Mouse (Mus musculus): Measurements from ENCODE around the gene Gm20521. TPM values are rescaled to one million over a fixed set of nuclear protein-coding genes. Genes with fewer than 3 reads are reported as not detected.

The Gm20521 gene
- total and polyA plus RNA-seq, 2 experiments from 2014 or later, result 0.30 to 3.1 TPM

DNA sequence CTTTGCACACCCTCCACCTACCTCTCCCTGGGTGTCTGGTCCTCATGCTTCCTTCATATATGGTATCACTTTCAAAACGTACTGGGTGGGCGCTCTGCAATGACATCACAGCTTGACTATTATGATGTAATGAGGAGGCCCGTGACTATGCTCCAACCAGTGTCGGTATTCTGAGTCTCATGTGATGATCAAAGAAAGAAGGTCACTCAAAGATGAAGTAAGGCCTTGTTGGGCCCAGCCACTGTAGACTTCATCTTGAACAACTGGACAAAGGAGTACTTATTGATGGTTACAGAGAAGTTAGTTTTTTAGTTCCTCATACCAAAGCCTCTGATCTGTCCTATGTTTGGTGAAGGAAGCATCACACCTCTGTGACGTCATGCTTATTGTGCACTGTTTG lies 12.4 kb upstream of the Gm20521 start, which contains the start of gene Homez:
Gene Homez (minus strand): TSS at position 101 of the 400 bp plus-strand sequence.
- H3K4me2 ChIP-seq (ENCODE audit: low read depth), result no peak within 1 kb of the TSS
- no peak within 1 kb of the TSS for H3K4me3 ChIP-seq (ENCODE audit: low read depth, low read length)
- no peak within 1 kb of the TSS for H3K9ac ChIP-seq
- H3K36me3 ChIP-seq (ENCODE audit: insufficient read depth), result peaks cover 3% of the 10 kb centered on the region; the same call in 1 of the 2 replicates
- 91% methylated on average over 5 of the region's 5 CpGs for WGBS
- peaks cover 3% of the 10 kb centered on the region; the same call in 1 of the 2 replicates for H3K4me1 ChIP-seq (ENCODE audit: insufficient read depth)
- TF ChIP-seq CTCF (IDR thresholded peaks at IDR 0.05; ENCODE audit: low read depth), result no peak
- no peaks in the 10 kb centered on the region for H3K27me3 ChIP-seq (ENCODE audit: insufficient read depth, low read length)
- H3K9me3 ChIP-seq (ENCODE audit: low read length), result no peaks in the 10 kb centered on the region
- ATAC-seq (no peak), DNase-seq (no peak)
- H3K27ac ChIP-seq (ENCODE audit: low read depth, low read length), result no peak within 1 kb of the TSS

DNA sequence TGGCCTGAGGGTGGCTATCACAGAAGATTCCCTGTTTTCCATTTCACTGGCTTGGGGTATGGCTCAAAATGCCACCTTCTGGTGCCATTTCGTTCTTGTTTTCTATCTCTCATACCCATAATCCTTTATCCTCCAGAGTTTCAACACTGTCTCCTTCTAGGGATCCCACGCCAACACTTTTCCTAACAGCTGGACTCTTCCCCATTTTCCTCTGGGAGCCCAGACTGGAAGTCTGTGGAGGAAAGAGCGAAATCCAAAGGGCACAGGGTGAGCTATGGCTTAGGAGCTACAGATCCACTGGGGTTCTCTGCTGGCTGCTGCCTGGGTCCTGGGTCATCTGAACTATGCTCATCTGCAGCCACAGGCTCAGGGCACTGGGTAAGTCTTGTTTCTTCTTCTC lies 9.1 kb upstream of the Gm20521 start:
- Histone ChIP-seq H3K4me2 (ENCODE audit: low read depth) (no peak overlapping the region), H3K4me1 (ENCODE audit: insufficient read depth) (peaks cover 4% of the 10 kb centered on the region; the same call in 1 of the 2 replicates), H3K27ac (ENCODE audit: low read depth, low read length) (no peak overlapping the region), H3K4me3 (ENCODE audit: low read depth, low read length) (no peak overlapping the region), H3K36me3 (ENCODE audit: insufficient read depth) (peaks cover 3% of the 10 kb centered on the region; the same call in 1 of the 2 replicates), H3K27me3 (ENCODE audit: insufficient read depth, low read length) (no peaks in the 10 kb centered on the region), H3K9ac (no peak overlapping the region), H3K9me3 (ENCODE audit: low read length) (no peaks in the 10 kb centered on the region)
- WGBS, result 93% methylated on average over 3 of the region's 3 CpGs
- ATAC-seq (no peak), DNase-seq (no peak)
- TF ChIP-seq CTCF (IDR thresholded peaks at IDR 0.05; ENCODE audit: low read depth), result no peak

DNA sequence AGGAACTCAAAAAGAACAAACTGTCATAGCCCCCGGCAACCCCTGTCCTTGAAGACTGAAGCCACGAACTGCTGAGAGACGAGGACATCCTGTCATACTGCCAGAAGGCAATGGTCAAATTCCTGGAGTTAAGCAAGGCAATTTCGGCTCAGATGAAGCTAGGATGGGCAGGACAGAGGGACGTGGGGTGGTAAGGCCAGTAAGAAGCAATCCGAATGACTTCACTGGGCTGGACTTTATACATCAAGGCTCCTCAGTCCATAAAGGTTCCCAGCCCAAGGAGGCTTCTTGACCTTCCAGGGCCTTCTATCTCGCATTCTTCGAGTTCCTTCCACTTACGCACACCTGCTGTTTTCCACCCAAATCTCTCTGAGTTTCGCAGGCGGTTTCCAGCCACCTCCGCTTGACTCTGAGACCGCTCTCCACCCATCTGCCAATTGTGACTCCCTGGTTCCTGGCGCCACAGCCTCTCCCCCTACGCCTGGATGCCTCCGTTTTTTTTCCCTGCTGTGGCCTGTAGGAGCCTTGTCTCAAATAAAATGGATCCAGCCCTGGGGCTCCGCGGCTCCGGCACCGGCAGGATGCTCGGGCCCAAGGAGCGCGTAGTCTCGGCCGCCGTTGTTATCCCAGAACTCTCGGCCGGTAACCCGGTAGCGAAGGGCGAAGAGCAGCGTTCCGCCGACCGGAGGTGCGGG lies 7.2 kb upstream of the Gm20521 start:
- DNase-seq, result peak; percentile 76
- Histone ChIP-seq H3K4me3 (ENCODE audit: low read depth, low read length) (peak overlapping the region; percentile 58), H3K9ac (peak overlapping the region; percentile 93), H3K27me3 (ENCODE audit: insufficient read depth, low read length) (no peaks in the 10 kb centered on the region), H3K27ac (ENCODE audit: low read depth, low read length) (peak overlapping the region; percentile 96), H3K4me1 (ENCODE audit: insufficient read depth) (peaks cover 4% of the 10 kb centered on the region; the same call in 1 of the 2 replicates), H3K36me3 (ENCODE audit: insufficient read depth) (peaks cover 3% of the 10 kb centered on the region; the same call in 1 of the 2 replicates), H3K9me3 (ENCODE audit: low read length) (no peaks in the 10 kb centered on the region), H3K4me2 (ENCODE audit: low read depth) (peak overlapping the region; percentile 67)
- peak; percentile 63 for ATAC-seq
- 3% methylated on average over 36 of the region's 36 CpGs for WGBS
- peak; percentile 28 for TF ChIP-seq CTCF (IDR thresholded peaks at IDR 0.05; ENCODE audit: low read depth)

DNA sequence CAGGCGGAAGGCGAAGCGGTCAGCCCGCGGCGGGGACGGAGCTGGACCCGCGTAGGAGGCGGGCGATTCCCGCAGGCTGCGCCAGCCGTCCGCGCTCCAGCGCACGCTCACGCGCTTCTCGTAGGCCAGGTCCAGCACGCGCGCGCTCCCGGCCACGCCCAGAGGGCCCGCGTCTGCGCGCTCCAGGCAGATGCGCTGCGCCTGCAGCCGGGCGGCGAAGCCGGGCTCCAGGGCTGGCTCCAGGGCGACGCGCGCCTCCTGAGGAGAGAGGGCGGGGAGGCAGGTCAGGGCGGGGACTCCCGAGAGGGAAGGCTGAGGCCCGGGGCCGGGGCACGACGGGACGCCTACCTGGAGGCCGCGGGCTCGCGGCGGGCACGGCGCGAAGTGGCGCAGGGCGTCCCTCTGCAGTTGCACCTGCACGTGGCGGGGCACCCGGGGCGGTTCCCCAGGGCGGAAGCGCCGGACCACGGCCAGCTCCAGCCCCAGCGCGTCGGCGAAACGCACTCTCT lies 6.6 kb upstream of the Gm20521 start:
- Histone ChIP-seq H3K4me1 (ENCODE audit: insufficient read depth) (peaks cover 4% of the 10 kb centered on the region; the same call in 1 of the 2 replicates), H3K9me3 (ENCODE audit: low read length) (no peaks in the 10 kb centered on the region), H3K4me2 (ENCODE audit: low read depth) (peak overlapping the region; percentile 67), H3K4me3 (ENCODE audit: low read depth, low read length) (peak overlapping the region; percentile 58), H3K27me3 (ENCODE audit: insufficient read depth, low read length) (no peaks in the 10 kb centered on the region), H3K27ac (ENCODE audit: low read depth, low read length) (peak overlapping the region; percentile 96), H3K36me3 (ENCODE audit: insufficient read depth) (peaks cover 3% of the 10 kb centered on the region; the same call in 1 of the 2 replicates), H3K9ac (peak overlapping the region; percentile 93)
- ATAC-seq (peak; percentile 95), DNase-seq (peak; percentile 96)
- 2% methylated on average over 66 of the region's 72 CpGs for WGBS
- no peak; the same call in 1 of the 2 replicates for TF ChIP-seq CTCF (IDR thresholded peaks at IDR 0.05; ENCODE audit: low read depth)

DNA sequence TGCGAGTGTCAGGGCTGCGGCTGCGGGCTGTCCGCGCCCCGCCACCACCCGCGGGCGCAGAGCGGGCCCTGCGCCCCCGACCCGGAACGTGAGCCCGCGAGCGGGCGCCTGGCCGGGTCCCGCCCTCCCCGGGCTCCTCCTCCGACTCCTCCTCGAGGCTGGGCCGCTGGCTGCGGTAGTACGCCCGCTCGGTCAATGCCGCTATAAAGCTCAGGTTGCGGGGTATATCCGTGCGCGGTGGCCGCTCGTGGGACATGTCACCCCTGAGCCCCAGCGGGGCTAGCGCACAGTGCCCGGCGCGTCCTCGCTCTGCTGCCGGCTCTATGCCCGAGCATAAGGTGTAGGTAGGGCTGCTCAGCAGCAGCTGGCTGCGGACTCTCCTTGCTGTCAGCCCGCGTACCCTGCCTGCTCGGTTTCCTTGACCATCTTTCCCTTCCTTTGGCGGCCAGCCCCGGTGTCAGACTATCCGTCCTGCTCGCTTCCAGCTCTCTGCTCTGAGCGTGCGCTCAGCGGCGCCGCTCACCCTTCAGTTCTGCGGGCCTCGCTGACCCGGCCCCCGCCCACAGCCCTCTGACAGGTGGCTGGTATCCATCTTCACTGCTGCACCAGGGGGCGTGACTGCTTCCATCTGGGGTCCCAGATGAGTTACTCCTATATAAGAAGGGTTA lies 6.1 kb upstream of the Gm20521 start, which contains the start of gene Ppp1r3e:
Gene Ppp1r3e (minus strand): TSS at position 503 of the 668 bp plus-strand sequence.
- 4% methylated on average over 43 of the region's 61 CpGs for WGBS
- peaks cover 1% of the 10 kb centered on the region; the same call in 1 of the 2 replicates for H3K36me3 ChIP-seq (ENCODE audit: insufficient read depth)
- TF ChIP-seq CTCF (IDR thresholded peaks at IDR 0.05; ENCODE audit: low read depth), result peak; percentile 27; the same call in 1 of the 2 replicates
- no peaks in the 10 kb centered on the region for H3K9me3 ChIP-seq (ENCODE audit: low read length)
- ATAC-seq (peak; percentile 79), DNase-seq (peak; percentile 72)
- H3K4me3 ChIP-seq (ENCODE audit: low read depth, low read length), result peak within 1 kb of the TSS; percentile 58
- peak within 1 kb of the TSS; percentile 93 for H3K9ac ChIP-seq
- peaks cover 4% of the 10 kb centered on the region; the same call in 1 of the 2 replicates for H3K4me1 ChIP-seq (ENCODE audit: insufficient read depth)
- peak within 1 kb of the TSS; percentile 67 for H3K4me2 ChIP-seq (ENCODE audit: low read depth)
- H3K27me3 ChIP-seq (ENCODE audit: insufficient read depth, low read length), result no peaks in the 10 kb centered on the region
- H3K27ac ChIP-seq (ENCODE audit: low read depth, low read length), result peak within 1 kb of the TSS; percentile 96

DNA sequence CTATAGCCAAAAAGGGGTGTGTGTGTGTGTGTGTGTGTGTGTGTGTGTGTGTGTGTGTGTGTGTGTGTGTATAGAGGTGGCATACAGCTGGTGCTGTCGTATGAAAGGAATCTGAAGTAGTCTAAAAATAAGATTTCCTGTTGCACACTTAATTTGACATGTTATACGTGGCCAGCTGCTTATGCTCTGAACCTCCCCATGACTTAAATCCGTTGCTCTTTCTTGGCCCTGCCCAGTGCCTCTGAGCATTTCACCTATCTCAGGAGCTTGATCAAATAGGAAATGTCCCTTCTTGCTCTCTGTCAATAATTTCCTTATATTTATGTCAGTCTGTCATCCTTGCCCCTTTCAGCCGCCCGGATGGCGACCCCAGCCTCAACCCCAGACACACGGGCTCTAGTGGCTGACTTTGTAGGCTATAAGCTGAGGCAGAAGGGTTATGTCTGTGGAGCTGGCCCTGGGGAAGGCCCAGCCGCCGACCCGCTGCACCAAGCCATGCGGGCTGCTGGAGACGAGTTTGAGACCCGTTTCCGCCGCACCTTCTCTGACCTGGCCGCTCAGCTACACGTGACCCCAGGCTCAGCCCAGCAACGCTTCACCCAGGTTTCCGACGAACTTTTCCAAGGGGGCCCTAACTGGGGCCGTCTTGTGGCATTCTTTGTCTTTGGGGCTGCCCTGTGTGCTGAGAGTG lies 926 bp downstream of the Gm20521 start:
- peaks cover 17% of the 10 kb centered on the region for H3K36me3 ChIP-seq (ENCODE audit: insufficient read depth)
- DNase-seq (no peak), ATAC-seq (no peak)
- TF ChIP-seq CTCF (IDR thresholded peaks at IDR 0.05; ENCODE audit: low read depth), result no peak
- 37% methylated on average over 21 of the region's 21 CpGs for WGBS
- H3K27ac ChIP-seq (ENCODE audit: low read depth, low read length), result peak overlapping the region; percentile 89
- no peaks in the 10 kb centered on the region for H3K9me3 ChIP-seq (ENCODE audit: low read length)
- H3K9ac ChIP-seq, result peak overlapping the region; percentile 83
- no peaks in the 10 kb centered on the region for H3K27me3 ChIP-seq (ENCODE audit: insufficient read depth, low read length)
- H3K4me1 ChIP-seq (ENCODE audit: insufficient read depth), result peaks cover 15% of the 10 kb centered on the region; the same call in 1 of the 2 replicates
- H3K4me2 ChIP-seq (ENCODE audit: low read depth), result peak overlapping the region; percentile 80
- H3K4me3 ChIP-seq (ENCODE audit: low read depth, low read length), result peak overlapping the region; percentile 77

All from forebrain, postnatal 0 days (tissue).